In the genomic region with DNA sequence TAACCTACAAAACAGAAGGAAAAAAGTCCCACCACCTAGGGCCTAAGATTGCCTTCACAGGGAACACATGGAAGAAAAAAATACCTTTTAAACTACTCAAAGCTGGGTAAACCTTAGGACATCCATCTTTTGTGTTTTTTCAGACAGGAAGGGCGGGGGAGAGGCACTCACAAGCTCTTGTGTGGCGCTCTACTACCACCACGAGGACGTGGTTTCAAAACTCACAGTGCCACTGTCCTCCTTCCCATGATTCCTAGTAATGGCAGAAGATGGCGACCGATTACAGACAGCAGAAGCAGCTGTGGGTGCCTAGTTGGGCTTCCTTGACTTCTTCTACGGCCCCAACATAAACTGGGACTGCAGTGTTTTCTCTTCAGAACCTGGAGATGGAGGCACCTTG, we compare ENCODE assay signal across 10 mouse cellular contexts.
DNase-seq lines count a peak whose midpoint lies in the region; ATAC-seq lines count a peak whose summit lies in the region.
"Had no signal": no experiment of that assay in that cellular context is flagged by ENCODE, and none has a peak within 500 bp of the region (broad histone marks: within the 10 kb centered on the region; RNA-seq: fewer than 3 reads in every experiment).

No protein-coding gene starts in this region.

- peak; percentile 82 for DNase-seq in cerebellum, adult 9-10 months
- DNase-seq in kidney, postnatal 10 days, result no peak
- peak; percentile 65 for DNase-seq in CD4-positive helper T cell, adult 2 months (ENCODE audit: low read depth, low spot score)
- peak; percentile 89 for DNase-seq in heart, postnatal 4 days
- DNase-seq in spleen, postnatal 36 days (ENCODE audit: low spot score in 2 of 2), result peak; percentile 11 to 87

- peak overlapping the region; percentile 10; the same call in 1 of the 2 replicates for H3K4me3 ChIP-seq in kidney, embryonic 15.5 days (replicated peaks)
- H3K4me3 ChIP-seq: hindbrain, embryonic 15.5 days; limb, embryonic 12.5 days had no signal

- H3K27me3 ChIP-seq in kidney, embryonic 15.5 days, result no peaks in the 10 kb centered on the region
- H3K27me3 ChIP-seq: hindbrain, embryonic 15.5 days; limb, embryonic 12.5 days had no signal

- H3K9ac ChIP-seq in kidney, embryonic 15.5 days, result no peak overlapping the region
- H3K9ac ChIP-seq: hindbrain, embryonic 15.5 days; limb, embryonic 12.5 days had no signal

- no peak overlapping the region for H3K27ac ChIP-seq in kidney, embryonic 15.5 days
- H3K27ac ChIP-seq: hindbrain, embryonic 15.5 days; limb, embryonic 12.5 days had no signal

- no peaks in the 10 kb centered on the region for H3K4me1 ChIP-seq in kidney, embryonic 15.5 days
- H3K4me1 ChIP-seq: hindbrain, embryonic 15.5 days; limb, embryonic 12.5 days had no signal

- no peaks in the 10 kb centered on the region for H3K9me3 ChIP-seq in kidney, embryonic 15.5 days (replicated peaks)
- H3K9me3 ChIP-seq: hindbrain, embryonic 15.5 days; limb, embryonic 12.5 days had no signal

- ATAC-seq in cerebellum, adult (ENCODE audit: insufficient number of reproducible peaks, low FRiP score, low TSS enrichment), result no peak
- no peak for ATAC-seq in kidney, embryonic 15.5 days (replicated peaks; ENCODE audit: low FRiP score)
- ATAC-seq in erythroid progenitor cell, adult 5-6 weeks (replicated peaks; ENCODE audit: low FRiP score, poor library complexity, severe bottlenecking), result no peak

- peaks cover 22% of the 10 kb centered on the region for H3K36me3 ChIP-seq in kidney, embryonic 15.5 days
- H3K36me3 ChIP-seq: hindbrain, embryonic 15.5 days had no signal

- H3K4me2 ChIP-seq in kidney, embryonic 15.5 days, result peak overlapping the region; percentile 23; the same call in 1 of the 2 replicates
- H3K4me2 ChIP-seq: hindbrain, embryonic 15.5 days; limb, embryonic 12.5 days had no signal

- WGBS in kidney, embryonic 15.5 days, result 78% methylated on average over 7 of the region's 7 CpGs
